Mouse (Mus musculus): Measurements from ENCODE around the gene Rnf2. TPM values are rescaled to one million over a fixed set of nuclear protein-coding genes. Genes with fewer than 3 reads are reported as not detected.
A peak's percentile ranks its signal among the peaks of the same experiment; 100 is the strongest.

The Rnf2 gene
- polyA plus RNA-seq (2012; rRNA removed) (90.5 and 106 TPM in 2 replicates), polyA plus RNA-seq (2014; fragmentation: Nextera tagmentation; extraction: Ambion mirVana) (108 and 109 TPM in 2 replicates)

DNA sequence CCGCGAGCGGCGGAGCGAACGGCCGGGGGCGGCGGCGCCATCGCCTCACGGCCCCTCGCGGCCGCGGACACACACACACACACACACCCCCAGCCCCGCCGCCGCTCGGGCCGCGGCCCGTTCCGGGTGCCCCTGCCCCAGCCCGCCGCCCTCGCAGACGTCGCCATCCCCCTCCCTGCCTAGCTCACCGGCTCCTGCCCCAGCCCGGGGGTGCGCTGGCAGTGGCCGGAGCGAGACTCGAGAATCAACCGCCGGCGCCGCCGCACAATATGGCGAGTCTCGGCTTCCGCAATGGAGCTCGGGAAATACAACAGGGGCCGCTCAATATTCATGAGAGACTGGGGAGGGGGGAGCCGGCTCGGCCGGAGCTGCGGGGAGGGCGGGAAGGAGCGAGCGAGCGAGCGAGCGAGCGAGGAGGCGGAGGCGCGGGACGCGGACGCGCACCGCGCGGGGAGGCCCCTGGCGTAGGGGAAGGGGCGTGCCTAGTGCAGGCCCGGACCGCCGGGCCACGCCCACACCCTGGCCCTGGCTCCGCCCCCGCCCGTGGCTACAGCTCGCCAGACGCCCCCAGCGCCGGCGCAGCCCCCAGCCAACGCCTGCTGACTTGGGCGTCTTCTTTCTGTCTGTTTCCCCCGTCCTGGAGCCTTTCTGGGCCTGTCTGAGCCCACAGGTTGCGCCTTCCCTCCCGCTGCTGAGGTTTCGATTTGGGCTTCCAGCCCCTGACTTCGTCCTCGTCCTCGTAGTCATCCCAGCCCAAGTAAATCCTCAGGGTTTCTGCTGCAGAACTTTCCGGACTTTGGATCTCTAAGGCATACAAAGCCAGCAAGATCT is at the start of gene Rnf2:
Rnf2 (minus strand) TSS at position 425 of the 831 bp plus-strand sequence.
- H3K27me3 ChIP-seq (ENCODE audit: control insufficient read depth, insufficient read depth, low read length) = no peaks in the 10 kb centered on the region
- 2% methylated on average over 41 of the region's 90 CpGs for WGBS
- H3K27ac ChIP-seq (replicated peaks; ENCODE audit: low read depth, low read length) = peak within 1 kb of the TSS; percentile 97
- DNase-seq (ENCODE audit: low spot score) (peak; percentile 94), ATAC-seq (ENCODE audit: low FRiP score, low read depth) (peak; percentile 96)
- peak within 1 kb of the TSS; percentile 93 for H3K4me3 ChIP-seq (replicated peaks; ENCODE audit: low read length)
- no peaks in the 10 kb centered on the region for H3K36me3 ChIP-seq (ENCODE audit: control insufficient read depth, insufficient read depth, low read length)
- H3K9ac ChIP-seq (ENCODE audit: low read depth, low read length, severe bottlenecking) = peak within 1 kb of the TSS; percentile 97
- H3K4me2 ChIP-seq (replicated peaks; ENCODE audit: low read depth, low read length, severe bottlenecking) = peak within 1 kb of the TSS; percentile 52
- H3K4me1 ChIP-seq (ENCODE audit: control insufficient read depth, insufficient read depth, low read length) = peaks cover 16% of the 10 kb centered on the region
- no peaks in the 10 kb centered on the region for H3K9me3 ChIP-seq (ENCODE audit: control insufficient read depth, low read length)
- TF ChIP-seq POLR2A (IDR thresholded peaks at IDR 0.05; ENCODE audit: borderline replicate concordance, extremely low read depth, insufficient read depth, insufficient read length) = peak; percentile 86; the same call in 1 of the 2 replicates

DNA sequence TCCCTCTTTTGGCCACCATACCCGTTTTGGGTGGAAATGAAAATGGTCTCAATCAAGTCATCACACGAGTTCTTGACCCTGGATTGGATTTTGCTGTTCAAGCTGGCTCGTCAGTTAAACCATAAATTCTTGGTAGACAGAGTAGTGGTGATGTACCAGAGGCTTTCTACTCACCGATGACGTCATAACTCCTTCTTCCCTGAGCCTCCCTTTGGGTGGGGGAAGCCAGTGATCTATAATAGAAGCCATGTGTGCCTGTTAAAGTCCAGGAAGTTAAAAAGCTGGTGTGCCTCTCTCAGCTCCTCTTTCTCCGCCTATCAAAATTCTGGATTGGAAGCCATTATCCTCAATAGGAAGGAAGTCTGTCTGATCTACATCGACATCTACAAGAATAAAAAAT is 49.0 kb upstream of the Rnf2 start:
- H3K27ac ChIP-seq (replicated peaks; ENCODE audit: low read depth, low read length) = no peak overlapping the region
- H3K36me3 ChIP-seq (ENCODE audit: control insufficient read depth, insufficient read depth, low read length) = no peaks in the 10 kb centered on the region
- H3K4me3 ChIP-seq (replicated peaks; ENCODE audit: low read length) = no peak overlapping the region
- H3K9ac ChIP-seq (ENCODE audit: low read depth, low read length, severe bottlenecking) = no peak overlapping the region
- H3K4me2 ChIP-seq (replicated peaks; ENCODE audit: low read depth, low read length, severe bottlenecking) = no peak overlapping the region
- H3K27me3 ChIP-seq (ENCODE audit: control insufficient read depth, insufficient read depth, low read length) = no peaks in the 10 kb centered on the region
- WGBS = 39% methylated on average over 7 of the region's 7 CpGs
- no peak for ATAC-seq (ENCODE audit: low FRiP score, low read depth)
- H3K4me1 ChIP-seq (ENCODE audit: control insufficient read depth, insufficient read depth, low read length) = no peaks in the 10 kb centered on the region
- no peaks in the 10 kb centered on the region for H3K9me3 ChIP-seq (ENCODE audit: control insufficient read depth, low read length)
- DNase-seq (ENCODE audit: low spot score) = peak; percentile 82
- no peak for TF ChIP-seq POLR2A (IDR thresholded peaks at IDR 0.05; ENCODE audit: borderline replicate concordance, extremely low read depth, insufficient read depth, insufficient read length)

DNA sequence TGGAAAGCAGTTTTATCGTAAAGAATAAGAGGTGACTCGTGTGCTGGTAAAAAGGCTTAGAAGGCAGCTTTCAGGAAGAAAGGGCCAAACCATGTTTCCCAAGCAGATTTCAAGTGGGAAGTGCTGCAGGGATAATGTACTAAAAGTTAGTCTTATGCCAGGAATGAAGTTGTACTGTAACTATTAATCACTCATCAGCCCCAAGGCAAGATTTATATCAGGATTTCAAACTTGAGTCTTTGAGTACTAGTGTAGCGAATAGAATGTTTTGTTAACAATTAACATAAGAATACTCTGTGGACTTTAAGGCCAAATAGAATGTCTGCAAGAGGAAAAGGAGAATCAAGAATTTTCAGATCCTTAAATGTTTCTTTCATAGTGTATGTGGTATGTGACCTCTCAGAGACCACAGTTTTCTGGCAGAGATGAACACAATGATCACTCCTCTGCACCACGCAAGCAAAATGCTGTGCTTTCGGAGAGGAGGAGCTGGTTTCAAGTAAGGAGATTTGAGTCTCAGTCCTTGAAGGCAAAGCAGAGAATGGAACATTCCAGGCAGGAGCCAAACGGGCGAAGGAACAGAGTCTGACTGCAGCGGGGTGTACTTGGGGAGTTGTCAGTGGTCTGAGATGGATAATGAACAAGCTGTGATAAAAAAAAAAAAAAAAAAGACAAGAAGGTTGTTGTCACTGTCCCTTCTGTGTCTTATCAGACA is 48.3 kb upstream of the Rnf2 start:
- no peak overlapping the region for H3K27ac ChIP-seq (replicated peaks; ENCODE audit: low read depth, low read length)

DNA sequence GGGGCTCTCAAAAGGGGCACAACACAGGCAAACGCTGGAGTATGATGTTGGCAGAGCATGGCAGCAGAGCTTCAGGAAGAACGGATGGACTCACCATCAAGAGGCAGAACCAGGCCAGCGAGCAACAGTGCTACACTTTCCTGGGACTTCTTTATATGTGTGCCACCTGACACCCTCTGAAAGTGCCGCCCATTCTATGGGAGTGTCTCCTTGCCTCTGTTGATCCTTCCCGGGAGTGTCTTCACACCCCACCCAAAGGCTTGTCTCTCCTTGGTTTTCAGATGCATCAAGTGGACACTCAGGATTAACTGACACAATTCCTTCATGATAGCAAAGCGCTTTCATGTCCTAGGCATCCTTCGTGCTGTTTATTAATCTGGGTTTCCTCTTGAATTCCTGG is 44.8 kb upstream of the Rnf2 start:
- TF ChIP-seq POLR2A (IDR thresholded peaks at IDR 0.05; ENCODE audit: borderline replicate concordance, extremely low read depth, insufficient read depth, insufficient read length) = no peak
- no peak overlapping the region for H3K4me2 ChIP-seq (replicated peaks; ENCODE audit: low read depth, low read length, severe bottlenecking)
- no peak overlapping the region for H3K9ac ChIP-seq (ENCODE audit: low read depth, low read length, severe bottlenecking)
- no peak overlapping the region for H3K27ac ChIP-seq (replicated peaks; ENCODE audit: low read depth, low read length)
- ATAC-seq (ENCODE audit: low FRiP score, low read depth) (no peak), DNase-seq (ENCODE audit: low spot score) (no peak)
- no peaks in the 10 kb centered on the region for H3K4me1 ChIP-seq (ENCODE audit: control insufficient read depth, insufficient read depth, low read length)
- no peaks in the 10 kb centered on the region for H3K27me3 ChIP-seq (ENCODE audit: control insufficient read depth, insufficient read depth, low read length)
- no peaks in the 10 kb centered on the region for H3K36me3 ChIP-seq (ENCODE audit: control insufficient read depth, insufficient read depth, low read length)
- WGBS = 79% methylated on average over 7 of the region's 7 CpGs
- no peaks in the 10 kb centered on the region for H3K9me3 ChIP-seq (ENCODE audit: control insufficient read depth, low read length)
- no peak overlapping the region for H3K4me3 ChIP-seq (replicated peaks; ENCODE audit: low read length)

More for the DNA sequence above, 48.3 kb upstream of the Rnf2 start:
- DNase-seq (ENCODE audit: low spot score) = peak; percentile 39
- Histone ChIP-seq H3K36me3 (ENCODE audit: control insufficient read depth, insufficient read depth, low read length) (no peaks in the 10 kb centered on the region), H3K4me1 (ENCODE audit: control insufficient read depth, insufficient read depth, low read length) (no peaks in the 10 kb centered on the region), H3K4me2 (replicated peaks; ENCODE audit: low read depth, low read length, severe bottlenecking) (no peak overlapping the region), H3K4me3 (replicated peaks; ENCODE audit: low read length) (no peak overlapping the region), H3K27me3 (ENCODE audit: control insufficient read depth, insufficient read depth, low read length) (no peaks in the 10 kb centered on the region), H3K9me3 (ENCODE audit: control insufficient read depth, low read length) (no peaks in the 10 kb centered on the region), H3K9ac (ENCODE audit: low read depth, low read length, severe bottlenecking) (no peak overlapping the region)
- no peak for ATAC-seq (ENCODE audit: low FRiP score, low read depth)
- 62% methylated on average over 8 of the region's 8 CpGs for WGBS
- TF ChIP-seq POLR2A (IDR thresholded peaks at IDR 0.05; ENCODE audit: borderline replicate concordance, extremely low read depth, insufficient read depth, insufficient read length) = no peak

DNA sequence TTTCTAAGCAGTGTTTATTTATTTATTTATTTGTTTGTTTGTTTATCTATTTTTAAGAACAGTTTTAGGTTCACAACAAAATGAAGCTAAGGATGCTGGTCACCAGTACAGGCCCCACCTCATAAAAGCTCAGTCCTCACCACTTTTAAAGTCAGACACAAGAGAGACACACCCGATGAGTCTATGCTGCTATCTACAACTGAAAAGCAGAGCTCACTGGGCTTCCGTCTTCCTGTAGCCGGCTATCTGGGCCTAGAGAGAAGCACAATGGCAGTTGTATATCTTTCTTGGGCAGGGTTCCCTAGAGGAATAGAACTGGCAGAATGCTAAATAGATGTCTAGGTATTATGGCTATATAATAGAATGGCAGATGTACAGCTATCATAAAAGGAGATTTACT is 43.8 kb upstream of the Rnf2 start:
- DNase-seq (ENCODE audit: low spot score) = no peak
- no peak for TF ChIP-seq POLR2A (IDR thresholded peaks at IDR 0.05; ENCODE audit: borderline replicate concordance, extremely low read depth, insufficient read depth, insufficient read length)
- Histone ChIP-seq H3K4me2 (replicated peaks; ENCODE audit: low read depth, low read length, severe bottlenecking) (no peak overlapping the region), H3K4me1 (ENCODE audit: control insufficient read depth, insufficient read depth, low read length) (no peaks in the 10 kb centered on the region), H3K27me3 (ENCODE audit: control insufficient read depth, insufficient read depth, low read length) (no peaks in the 10 kb centered on the region), H3K27ac (replicated peaks; ENCODE audit: low read depth, low read length) (no peak overlapping the region), H3K36me3 (ENCODE audit: control insufficient read depth, insufficient read depth, low read length) (no peaks in the 10 kb centered on the region), H3K9me3 (ENCODE audit: control insufficient read depth, low read length) (no peaks in the 10 kb centered on the region), H3K4me3 (replicated peaks; ENCODE audit: low read length) (no peak overlapping the region), H3K9ac (ENCODE audit: low read depth, low read length, severe bottlenecking) (no peak overlapping the region)
- WGBS = 93% methylated on average over 3 of the region's 3 CpGs
- no peak for ATAC-seq (ENCODE audit: low FRiP score, low read depth)

Data from limb, embryonic 14.5 days (tissue).